Mouse (Mus musculus): Measurements from ENCODE around the gene Tomm7.

DNA sequence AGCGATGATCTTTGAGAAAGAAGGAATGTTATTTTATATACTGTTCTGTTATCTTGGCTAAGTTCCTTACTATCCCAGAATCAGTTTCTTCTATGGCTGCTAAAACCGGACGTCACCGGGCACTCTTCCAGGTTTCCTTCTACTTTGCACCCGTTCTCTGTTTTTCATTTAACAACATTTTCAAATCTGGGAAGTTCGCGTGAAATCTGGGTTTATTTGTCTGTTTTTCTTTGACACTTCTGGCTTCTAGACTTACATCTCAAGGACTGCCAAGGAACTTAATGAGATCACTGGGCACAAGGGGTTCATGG, 525 bp upstream of the Tomm7 start:
- TF ChIP-seq CTCF (IDR thresholded peaks at IDR 0.05; ENCODE audit: control insufficient read depth, insufficient read depth, insufficient replicate concordance, low read depth, low read length) (no peak), POLR2A (IDR thresholded peaks at IDR 0.05; ENCODE audit: control insufficient read depth, low read depth, low read length) (no peak)
